Mouse (Mus musculus) layer of hippocampus, postnatal 14 days (tissue): ENCODE results near the gene OR5BS1P. TPM values are rescaled to one million over a fixed set of nuclear protein-coding genes. Genes with fewer than 3 reads are reported as not detected.
A peak's percentile ranks its signal among the peaks of the same experiment; 100 is the strongest.
"Not testable (repeated sequence)": the region's sequence is repeated elsewhere in the genome, so short reads cannot be mapped to it uniquely, and the experiment has no call there.

Source experiments
- DNase-seq, 2 experiments: peaks; one replicate each; pipeline ENCODE4 v3.0.0; 2021 to 2022; ENCODE audit warnings: low spot score in 2 of 2, mixed read lengths in 1 of 2
- total RNA-seq, 2 experiments: library from RNA; stranded (reverse); gene quantifications; 2 replicates each; pipeline ENCODE4 v1.2.3; 2021

The OR5BS1P gene
- total RNA-seq, 2 experiments from 2014 or later, result not detected

GRCm38 (mm10) chr15:98506253-98506957, 36.7 kb downstream of the OR5BS1P start:
- DNase-seq, result no peak

DNA sequence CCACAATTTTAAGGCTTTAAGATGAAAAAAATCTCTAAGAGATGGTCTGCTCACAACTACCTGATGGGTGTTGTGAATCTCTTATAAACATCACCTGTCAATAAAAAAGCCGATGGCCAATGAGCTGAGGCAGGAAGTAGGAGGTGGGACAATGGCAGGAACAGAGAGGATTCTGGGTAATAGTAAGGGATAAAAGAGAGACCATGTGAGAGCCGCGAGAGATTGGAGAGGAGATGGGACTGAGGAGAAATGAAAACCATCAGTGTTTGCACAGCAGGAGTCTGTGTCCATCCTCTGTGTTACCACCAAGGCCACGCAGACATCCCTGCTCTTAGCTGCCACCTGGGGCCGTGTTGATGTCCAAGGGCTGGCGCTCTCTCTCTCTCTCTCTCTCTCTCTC, 37.6 kb downstream of the OR5BS1P start:
- no peak for DNase-seq

- DNase-seq, result no peak
Observed at GRCm38 (mm10) chr15:98509387-98509786, 39.7 kb downstream of the OR5BS1P start.

GRCm38 (mm10) chr15:98510438-98511385, 41.0 kb downstream of the OR5BS1P start:
- DNase-seq, result peak; percentile 70 to 71

- peak in 1 of 2 experiments; percentile 26 for DNase-seq
Observed at GRCm38 (mm10) chr15:98511386-98511928, 41.8 kb downstream of the OR5BS1P start.

DNA sequence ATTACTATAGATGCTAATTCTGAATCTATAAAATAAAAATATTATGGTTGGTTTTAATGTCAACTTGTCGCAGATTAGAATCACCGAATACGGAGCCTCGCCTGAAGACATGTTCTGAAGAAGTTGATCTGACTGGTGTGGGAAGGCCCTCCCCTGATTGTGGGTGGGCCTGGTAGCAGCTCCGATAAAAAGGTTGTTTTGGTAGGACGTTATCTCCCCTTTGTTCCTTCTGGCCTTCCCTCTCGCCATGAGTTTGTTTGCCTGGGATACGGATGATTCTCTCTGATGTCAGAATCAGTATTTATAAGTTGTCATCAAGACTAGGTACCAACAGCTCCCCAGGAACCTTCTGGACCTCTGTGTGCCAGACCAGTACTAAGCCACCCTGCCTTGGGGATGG, 42.5 kb downstream of the OR5BS1P start:
- no peak for DNase-seq

GRCm38 (mm10) chr15:98512799-98513321, 43.2 kb downstream of the OR5BS1P start:
- no peak for DNase-seq

GRCm38 (mm10) chr15:98513676-98514075, 44.0 kb downstream of the OR5BS1P start:
- not testable (repeated sequence) for DNase-seq

GRCm38 (mm10) chr15:98514146-98514545, 44.5 kb downstream of the OR5BS1P start:
- no peak for DNase-seq

- DNase-seq, result not testable (repeated sequence)
Observed at GRCm38 (mm10) chr15:98514845-98515244, 45.1 kb downstream of the OR5BS1P start.

GRCm38 (mm10) chr15:98517380-98518355, 48.0 kb downstream of the OR5BS1P start:
- peak; percentile 56 to 59 for DNase-seq

- DNase-seq, result no peak
Observed at GRCm38 (mm10) chr15:98521245-98521644, 51.5 kb downstream of the OR5BS1P start.

DNA sequence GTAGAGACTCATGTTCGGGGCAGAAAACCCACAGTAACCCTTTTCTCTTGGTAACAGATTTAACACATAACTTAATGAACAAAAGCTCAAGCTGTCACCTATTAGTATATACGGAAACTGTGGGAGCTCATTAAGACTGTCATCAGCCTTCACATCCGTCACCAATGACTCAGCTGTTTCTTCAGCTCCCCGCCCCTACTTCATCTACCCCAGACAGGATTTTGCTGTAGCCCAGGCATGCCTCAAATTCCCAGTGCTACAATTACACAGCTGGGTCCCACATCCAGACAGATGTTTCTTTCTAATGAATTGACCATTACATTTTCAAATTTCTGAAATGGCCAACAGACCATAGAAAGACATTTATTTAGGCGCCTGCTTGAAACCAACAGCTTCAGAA, 56.4 kb downstream of the OR5BS1P start:
- no peak for DNase-seq

GRCm38 (mm10) chr15:98527056-98527771, 57.5 kb downstream of the OR5BS1P start:
- no peak for DNase-seq

DNA sequence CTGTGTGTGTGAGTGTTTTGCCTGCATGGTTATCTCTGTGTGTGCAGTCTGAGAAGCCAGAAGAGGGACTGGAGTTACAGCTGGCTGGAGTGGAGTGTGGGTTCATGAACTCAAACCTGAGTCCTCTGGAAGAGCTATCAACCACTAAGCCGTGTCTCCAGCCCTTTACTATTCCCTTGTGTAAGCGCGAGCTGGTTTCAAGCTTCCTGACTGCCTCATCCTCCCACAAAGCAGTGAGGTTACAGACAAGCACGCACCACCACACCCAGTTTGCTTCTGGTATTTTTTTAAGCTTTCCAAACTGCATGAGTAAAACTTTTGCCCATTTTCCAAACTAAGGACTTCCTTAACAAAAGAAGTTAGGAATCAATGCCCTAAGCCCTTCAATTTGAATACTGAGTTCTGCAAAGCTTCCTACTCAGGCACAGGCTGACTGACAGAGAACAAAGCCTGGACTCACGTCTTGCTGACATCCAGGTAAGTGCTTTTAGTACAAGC, 58.4 kb downstream of the OR5BS1P start:
- DNase-seq, result no peak
